Mouse (Mus musculus) heart, postnatal 0 days (tissue): ENCODE data around the gene Pde3a.

Experiments
- CTCF ChIP-seq: IDR thresholded peaks from 2 replicates; pipeline ENCODE4 v1.5.1; 2016; ENCODE audit warnings: antibody characterized with exemption, control low read depth, low read depth
- EP300 ChIP-seq: IDR thresholded peaks from 2 replicates; pipeline ENCODE4 v1.6.1; 2016; ENCODE audit warnings: antibody characterized with exemption, low read depth

DNA sequence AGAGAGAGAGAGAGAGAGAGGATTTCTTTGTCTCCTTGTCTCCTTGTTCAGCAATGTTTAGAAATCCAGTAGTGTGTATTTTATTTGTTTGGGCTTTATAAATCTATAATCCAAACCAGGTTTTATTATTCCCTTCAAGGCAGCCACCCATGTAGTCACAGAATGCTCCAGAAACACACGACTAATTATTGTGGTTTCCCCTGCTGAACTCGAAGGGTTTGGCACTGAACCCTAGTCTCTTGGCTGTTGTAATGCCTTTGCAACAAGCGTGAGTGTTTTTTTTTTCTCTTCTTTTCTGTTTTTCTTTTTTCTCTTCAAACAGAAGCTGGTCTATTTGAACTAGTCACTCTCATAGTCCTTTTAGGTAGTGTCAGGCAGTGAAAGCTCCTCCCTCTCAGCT lies 225.6 kb downstream of the Pde3a start:
- no peak for TF ChIP-seq CTCF
- no peak for TF ChIP-seq EP300
